Mouse (Mus musculus) embryo, embryonic 10.5 days (tissue): ENCODE data around the gene 4930470P17Rik.
"Not testable (repeated sequence)": the region's sequence is repeated elsewhere in the genome, so short reads cannot be mapped to it uniquely, and the experiment has no call there.

ENCODE experiments used
- DNase-seq: peaks from one replicate; pipeline ENCODE4 v3.0.0-alpha.2; 2015; ENCODE audit warnings: low spot score

4930470P17Rik gene

GRCm38 (mm10) chr2:170601917-170602316 lies at the start of gene 4930470P17Rik:
4930470P17Rik (minus strand) TSS chr2:170602017.
- peak; percentile 17 for DNase-seq

GRCm38 (mm10) chr2:170651483-170651882 lies 49.7 kb upstream of the 4930470P17Rik start:
- no peak for DNase-seq

- DNase-seq: no peak
These were observed 46.7 kb upstream of the 4930470P17Rik start for GRCm38 (mm10) chr2:170648542-170648941.

- DNase-seq: no peak
These were observed 44.4 kb upstream of the 4930470P17Rik start for GRCm38 (mm10) chr2:170646201-170646600.

GRCm38 (mm10) chr2:170642338-170642806 lies 40.6 kb upstream of the 4930470P17Rik start:
- DNase-seq: no peak

GRCm38 (mm10) chr2:170640281-170640680 lies 38.5 kb upstream of the 4930470P17Rik start:
- DNase-seq: no peak

- DNase-seq: no peak
These were observed 36.9 kb upstream of the 4930470P17Rik start for GRCm38 (mm10) chr2:170638746-170639145.

GRCm38 (mm10) chr2:170632998-170633622 lies 31.3 kb upstream of the 4930470P17Rik start:
- DNase-seq: no peak

- DNase-seq: no peak
These were observed 30.6 kb upstream of the 4930470P17Rik start for GRCm38 (mm10) chr2:170632386-170632785.

GRCm38 (mm10) chr2:170631375-170631774 lies 29.6 kb upstream of the 4930470P17Rik start:
- no peak for DNase-seq

GRCm38 (mm10) chr2:170630553-170630952 lies 28.7 kb upstream of the 4930470P17Rik start:
- DNase-seq: no peak

GRCm38 (mm10) chr2:170627991-170628390 lies 26.2 kb upstream of the 4930470P17Rik start:
- not testable (repeated sequence) for DNase-seq

- DNase-seq: not testable (repeated sequence)
These were observed 22.5 kb upstream of the 4930470P17Rik start for GRCm38 (mm10) chr2:170624201-170624880.

GRCm38 (mm10) chr2:170622985-170623384 lies 21.2 kb upstream of the 4930470P17Rik start:
- DNase-seq: no peak

GRCm38 (mm10) chr2:170618862-170619492 lies 17.2 kb upstream of the 4930470P17Rik start:
- DNase-seq: no peak

- not testable (repeated sequence) for DNase-seq
These were observed 10.0 kb upstream of the 4930470P17Rik start for GRCm38 (mm10) chr2:170611794-170612193.

GRCm38 (mm10) chr2:170601171-170601570 lies 646 bp downstream of the 4930470P17Rik start:
- DNase-seq: peak; percentile 23

GRCm38 (mm10) chr2:170597586-170597985 lies 4.2 kb downstream of the 4930470P17Rik start:
- peak; percentile 57 for DNase-seq

GRCm38 (mm10) chr2:170596726-170597125 lies 5.1 kb downstream of the 4930470P17Rik start:
- DNase-seq: peak; percentile 82

GRCm38 (mm10) chr2:170592161-170592560 lies 9.7 kb downstream of the 4930470P17Rik start:
- DNase-seq: no peak

GRCm38 (mm10) chr2:170588369-170588900 lies 13.4 kb downstream of the 4930470P17Rik start:
- no peak for DNase-seq

GRCm38 (mm10) chr2:170584678-170585077 lies 17.1 kb downstream of the 4930470P17Rik start:
- no peak for DNase-seq

- no peak for DNase-seq
These were observed 22.3 kb downstream of the 4930470P17Rik start for GRCm38 (mm10) chr2:170579551-170579950.
